Comparison of ENCODE assay signal across 9 mouse cellular contexts in genomic region chr11:117057451-117057850, GRCm38 (mm10). TPM values are rescaled to one million over a fixed set of nuclear protein-coding genes. Genes with fewer than 3 reads are reported as not detected.
DNase-seq lines count a peak whose midpoint lies in the region; ATAC-seq and TF ChIP-seq lines count a peak whose summit lies in the region.
"Had no signal": no experiment of that assay in that cellular context is flagged by ENCODE, and none has a peak within 500 bp of the region (broad histone marks: within the 10 kb centered on the region; RNA-seq: fewer than 3 reads in every experiment).

No protein-coding gene starts in this region.

- intact Hi-C loops in left cerebral cortex, postnatal 14 days (cut with DNase I), result loop anchor here (1.0 to 5.0 kb wide), 3 partner anchors 139 to 415 kb away; partner anchors contain the start of gene Mgat5b
- intact Hi-C loops in heart, postnatal 25 days (cut with DNase I), result loop anchor here (1.0 kb wide), 2 partner anchors 139 to 171 kb away; partner anchors contain the start of gene Mgat5b

- no peak for TF ChIP-seq POLR2A in testis, adult 2 months (IDR thresholded peaks at IDR 0.05; ENCODE audit: control insufficient read depth, low read depth, low read length)

- no peak overlapping the region for H3K4me3 ChIP-seq in testis, adult 2 months (ENCODE audit: control insufficient read depth, low read depth, low read length)
- H3K4me3 ChIP-seq in hindbrain, embryonic 14.5 days (replicated peaks; ENCODE audit: low read length), result no peak overlapping the region
- H3K4me3 ChIP-seq: embryonic facial prominence, embryonic 13.5 days; liver, embryonic 15.5 days had no signal

- no peak for DNase-seq in testis, postnatal 10 days (ENCODE audit: low spot score)
- DNase-seq in cerebellum, adult 9-10 months, result peak; percentile 63
- peak; percentile 75 for DNase-seq in hindbrain, embryonic 14.5 days (ENCODE audit: low spot score)
- DNase-seq in left cerebral cortex, postnatal 14 days (ENCODE audit: low spot score in 2 of 2), result peak; percentile 57 to 64
- peak; percentile 33 to 53 for DNase-seq in right cerebral cortex, adult 2 months (ENCODE audit: low spot score in 2 of 2)
- DNase-seq in heart, postnatal 25 days (ENCODE audit: low spot score), result no peak

- H3K4me2 ChIP-seq in hindbrain, embryonic 14.5 days (replicated peaks), result 0 out of 2 replicates have a peak overlapping the region, but pooled peaks have one; percentile 18
- H3K4me2 ChIP-seq: liver, embryonic 15.5 days had no signal

- no peaks in the 10 kb centered on the region for H3K36me3 ChIP-seq in testis, adult 2 months (ENCODE audit: control insufficient read depth, insufficient read depth, low read length)
- H3K36me3 ChIP-seq in hindbrain, embryonic 14.5 days (replicated peaks; ENCODE audit: control insufficient read depth, insufficient read depth), result no peaks in the 10 kb centered on the region
- H3K36me3 ChIP-seq: embryonic facial prominence, embryonic 13.5 days; liver, embryonic 15.5 days had no signal

- no peaks in the 10 kb centered on the region for H3K4me1 ChIP-seq in testis, adult 2 months (ENCODE audit: control insufficient read depth, insufficient read depth, low read length)
- H3K4me1 ChIP-seq in hindbrain, embryonic 14.5 days (replicated peaks; ENCODE audit: control insufficient read depth, insufficient read depth, low read length), result peaks cover 15% of the 10 kb centered on the region

- no peak overlapping the region for H3K27ac ChIP-seq in testis, adult 2 months (ENCODE audit: control insufficient read depth, insufficient read depth, low read depth, low read length)
- H3K27ac ChIP-seq in hindbrain, embryonic 14.5 days, result peak overlapping the region; percentile 68
- H3K27ac ChIP-seq: embryonic facial prominence, embryonic 13.5 days; liver, embryonic 15.5 days had no signal

- WGBS in hindbrain, embryonic 14.5 days, result 31% methylated on average over 7 of the region's 7 CpGs

- no peak overlapping the region; the same call in 1 of the 2 replicates for H3K9ac ChIP-seq in hindbrain, embryonic 14.5 days
- H3K9ac ChIP-seq: liver, embryonic 15.5 days had no signal

- H3K27me3 ChIP-seq in testis, adult 2 months (ENCODE audit: control insufficient read depth, insufficient read depth, low read length), result no peaks in the 10 kb centered on the region
- no peaks in the 10 kb centered on the region for H3K27me3 ChIP-seq in hindbrain, embryonic 14.5 days (ENCODE audit: control insufficient read depth, insufficient read depth, low read length)
- H3K27me3 ChIP-seq: liver, embryonic 15.5 days had no signal

- peak; percentile 63; the same call in 1 of the 2 replicates for TF ChIP-seq CTCF in testis, adult 2 months (IDR thresholded peaks at IDR 0.05; ENCODE audit: control insufficient read depth, insufficient read depth, insufficient replicate concordance, low read depth, low read length)

- no peak for ATAC-seq in hindbrain, embryonic 14.5 days (ENCODE audit: low FRiP score)

- no peaks in the 10 kb centered on the region for H3K9me3 ChIP-seq in hindbrain, embryonic 14.5 days (ENCODE audit: control insufficient read depth, low read length)
- H3K9me3 ChIP-seq: embryonic facial prominence, embryonic 13.5 days; liver, embryonic 15.5 days had no signal

RNA-seq across cellular contexts. Expression of gene Sec14l1, which starts 57.5 kb away (rescaled TPM):
- 133 and 153 TPM in 2 replicates for polyA plus RNA-seq in testis, adult 2 months (2012; rRNA removed)
- polyA plus RNA-seq in hindbrain, embryonic 14.5 days (2014; fragmentation: Nextera tagmentation; extraction: Ambion mirVana), result 41.2 and 41.9 TPM in 2 replicates
- 100 to 1,000 TPM; 172 to 175 TPM for total RNA-seq in left cerebral cortex, postnatal 14 days (2021)
- total RNA-seq in heart, postnatal 25 days (2021), result 10 to 100 TPM; 71.7 to 74.1 TPM

Comparison
In these comparisons a context has a peak if more than half of its experiments do, and no peak if none do; other contexts are left out.
1. DNase-seq: peak in cerebellum, adult 9-10 months (single experiment), hindbrain, embryonic 14.5 days (single experiment), left cerebral cortex, postnatal 14 days (2 of 2) and right cerebral cortex, adult 2 months (2 of 2); none in testis, postnatal 10 days (single experiment) and heart, postnatal 25 days (single experiment).